Mouse (Mus musculus): ENCODE measurements around the gene Foxd4. TPM values are rescaled to one million over a fixed set of nuclear protein-coding genes. Genes with fewer than 3 reads are reported as not detected.

Foxd4 gene
- total RNA-seq, 1 experiment from 2014 or later = 4.5 TPM

DNA sequence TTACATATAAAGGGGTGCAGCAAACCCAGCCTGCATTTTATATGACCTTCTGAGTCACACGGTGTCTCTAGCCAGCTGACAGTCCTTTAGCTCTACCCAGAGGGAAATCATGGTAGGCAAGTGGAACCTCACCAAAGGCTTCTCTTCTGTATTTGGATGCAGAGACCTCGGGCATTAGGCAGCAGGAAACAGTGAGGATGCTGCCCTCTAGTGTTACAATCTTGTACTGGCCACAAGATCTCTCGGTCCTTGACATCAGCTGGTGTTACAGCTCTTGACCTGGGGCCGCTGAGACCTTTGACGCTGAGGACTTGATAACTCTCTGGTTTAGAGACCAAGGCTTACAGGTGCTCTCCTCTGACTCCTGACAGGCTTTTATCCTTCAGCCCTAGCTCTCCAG is 15.5 kb downstream of the Foxd4 start:
- peak; percentile 70 for ATAC-seq (ENCODE audit: extremely low read depth, insufficient number of reproducible peaks, low FRiP score, poor library complexity, severe bottlenecking)

DNA sequence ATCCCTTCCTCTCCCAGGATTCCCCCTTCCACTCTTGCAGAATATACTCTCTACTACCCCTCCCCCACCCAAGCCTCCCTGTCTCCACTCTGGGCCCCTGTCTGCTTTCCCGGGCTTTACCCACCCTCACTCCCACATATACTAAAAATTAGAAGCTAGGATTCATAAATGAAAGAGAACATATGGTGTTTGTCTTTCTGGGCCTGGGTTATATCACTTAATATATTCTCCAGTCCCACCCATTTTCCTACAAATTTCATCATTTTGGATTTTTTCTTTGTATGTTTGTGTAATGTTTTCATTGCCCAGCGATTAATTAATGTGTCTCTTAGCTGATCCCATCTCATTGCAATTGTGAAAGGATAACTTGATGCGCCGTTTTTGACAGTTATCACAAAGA is 19.8 kb downstream of the Foxd4 start:
- ATAC-seq (ENCODE audit: extremely low read depth, insufficient number of reproducible peaks, low FRiP score, poor library complexity, severe bottlenecking) = no peak

DNA sequence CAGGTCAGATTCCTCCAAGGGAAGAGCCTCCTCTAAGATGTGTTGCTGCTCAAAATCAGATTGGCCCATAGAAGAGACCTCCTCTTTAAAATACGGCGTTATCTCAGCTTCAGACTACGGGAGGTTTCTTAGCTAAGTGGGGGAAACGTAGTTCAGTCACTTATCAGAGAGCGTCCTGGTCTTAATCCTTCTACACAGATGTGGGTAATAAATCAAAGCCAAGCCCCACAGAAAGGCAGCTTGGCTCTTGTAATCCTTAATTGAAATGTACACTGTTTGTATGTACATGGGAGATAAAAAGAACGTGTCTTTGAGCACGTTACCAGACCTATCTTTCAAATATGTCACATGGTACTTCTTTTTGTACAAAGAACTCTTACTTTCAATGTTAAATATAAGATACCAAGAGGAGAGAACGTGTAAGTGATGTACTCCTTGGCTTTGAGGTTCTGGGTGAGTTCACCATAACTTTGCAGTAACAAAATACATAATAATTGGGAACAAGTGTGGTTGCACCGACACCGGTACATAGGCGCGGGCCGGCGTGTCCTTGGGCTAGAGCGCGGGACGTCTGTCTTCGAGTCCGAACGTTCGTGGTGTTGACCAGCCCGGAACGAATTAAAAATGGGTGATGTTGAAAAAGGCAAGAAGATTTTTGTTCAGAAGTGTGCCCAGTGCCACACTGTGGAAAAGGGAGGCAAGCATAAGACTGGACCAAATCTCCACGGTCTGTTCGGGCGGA is 25.7 kb downstream of the Foxd4 start, which contains the start of gene Gm10053:
TSS of gene Gm10053 (plus strand) at position 558 of the 742 bp plus-strand sequence.
- ATAC-seq (ENCODE audit: extremely low read depth, insufficient number of reproducible peaks, low FRiP score, poor library complexity, severe bottlenecking) = peak; percentile 75

DNA sequence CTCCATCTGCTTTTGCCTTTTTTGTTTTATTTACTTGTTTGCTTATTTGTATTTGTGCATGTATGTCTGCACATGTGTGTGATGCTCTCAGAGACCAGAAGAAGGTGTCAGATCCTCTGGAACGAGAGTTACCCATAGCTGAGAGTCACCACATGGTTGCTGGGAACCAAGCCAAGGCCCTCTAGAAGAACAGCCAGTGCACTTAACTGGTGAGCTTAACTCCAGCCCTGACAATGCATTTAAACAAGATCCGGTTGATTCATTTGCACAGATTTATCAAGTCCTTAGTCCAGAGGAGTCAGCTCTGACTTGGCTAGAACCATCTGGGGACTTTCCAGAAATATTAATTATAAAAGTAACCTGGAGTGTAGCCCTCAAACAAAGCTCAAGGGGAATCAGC is 27.1 kb downstream of the Foxd4 start:
- ATAC-seq (ENCODE audit: extremely low read depth, insufficient number of reproducible peaks, low FRiP score, poor library complexity, severe bottlenecking) = no peak

DNA sequence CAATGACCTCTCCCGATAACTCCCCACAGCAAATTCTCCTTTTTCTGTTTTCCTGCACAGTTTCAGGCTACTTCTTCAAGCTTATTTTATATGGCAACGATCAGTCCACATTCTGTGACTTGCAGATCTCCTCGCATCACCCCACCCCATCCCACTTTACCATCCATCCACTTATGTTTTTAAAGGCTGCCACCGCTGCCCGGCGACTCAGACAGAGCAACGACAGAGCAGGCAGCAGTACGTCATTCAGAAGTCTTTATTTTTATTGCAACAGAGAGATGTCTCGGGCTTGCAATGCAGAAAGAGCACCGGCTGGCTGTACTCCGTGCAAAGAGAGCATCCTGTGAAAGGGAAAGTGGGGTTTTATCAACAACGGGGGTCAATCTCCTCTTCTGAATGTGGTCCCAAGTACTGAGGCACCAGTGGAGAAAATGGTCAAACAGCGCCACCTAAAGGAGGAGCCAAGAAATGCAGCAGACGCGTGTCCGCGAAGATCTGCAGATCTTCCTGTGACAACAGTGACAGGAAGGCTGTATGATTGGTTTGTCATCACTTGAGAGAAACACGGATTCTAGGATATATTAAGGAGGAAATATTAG is 29.9 kb downstream of the Foxd4 start:
- ATAC-seq (ENCODE audit: extremely low read depth, insufficient number of reproducible peaks, low FRiP score, poor library complexity, severe bottlenecking) = peak; percentile 63

DNA sequence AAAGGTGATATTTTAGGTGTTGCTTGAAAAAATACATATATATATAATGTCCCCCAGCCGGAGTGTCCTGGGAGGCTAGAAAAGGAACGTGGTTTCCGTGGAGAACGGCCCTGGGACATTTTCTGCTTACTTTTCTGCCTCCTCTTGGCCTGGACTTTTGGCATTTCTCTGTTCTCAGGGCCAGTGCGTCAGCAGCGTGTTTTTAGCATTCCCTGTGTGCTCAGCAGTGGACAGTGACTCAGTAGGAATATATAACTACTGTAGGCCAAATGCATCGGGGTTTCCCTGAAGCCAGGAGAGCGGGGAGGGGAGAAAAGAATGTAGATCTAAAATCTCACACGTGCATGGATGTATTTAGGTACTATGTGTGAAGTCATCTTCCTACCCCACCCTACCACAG is 35.6 kb downstream of the Foxd4 start:
- no peak for ATAC-seq (ENCODE audit: extremely low read depth, insufficient number of reproducible peaks, low FRiP score, poor library complexity, severe bottlenecking)

DNA sequence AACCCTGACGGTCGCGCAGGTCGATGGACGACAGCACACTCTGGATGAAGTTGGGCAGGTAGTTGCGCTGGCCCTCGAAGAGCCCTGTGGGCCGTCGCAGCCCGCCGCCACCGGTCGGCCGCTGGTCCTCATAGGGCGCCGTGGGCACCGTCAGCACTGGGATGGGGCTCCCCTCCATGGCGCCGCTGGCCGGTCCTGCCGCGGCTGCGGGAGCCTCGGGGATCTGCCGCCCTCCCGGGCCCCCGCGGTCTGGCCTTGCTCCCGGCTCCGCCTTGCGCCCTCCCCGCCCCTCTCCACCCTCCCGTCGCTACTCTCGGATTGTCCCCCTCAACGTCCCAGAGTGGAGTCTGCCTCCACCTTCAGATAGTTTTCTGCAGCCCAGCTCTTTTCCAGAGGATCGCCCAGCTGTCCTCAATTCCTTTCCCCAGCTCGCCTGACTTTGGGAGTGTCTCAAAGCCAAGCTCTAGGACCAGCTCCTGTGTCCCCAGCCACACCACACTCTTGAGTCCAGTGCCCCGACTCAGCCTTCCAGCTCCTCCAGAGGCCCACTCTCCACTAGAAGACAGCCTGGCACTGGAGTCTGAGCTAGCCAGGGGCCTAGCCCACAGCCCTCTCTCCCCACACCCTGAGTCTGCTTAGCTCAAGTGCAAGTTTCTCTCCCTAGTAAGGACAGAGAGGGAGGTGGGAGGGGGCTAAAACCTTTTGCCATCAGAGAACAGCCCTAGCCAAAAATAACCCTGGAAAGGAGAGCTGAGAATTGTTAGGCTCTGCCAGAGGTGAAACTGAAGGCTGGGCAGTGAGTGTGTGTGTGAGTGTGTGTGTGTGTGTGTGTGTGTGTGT is 39.2 kb downstream of the Foxd4 start, which contains the start of gene Pgm5:
TSS of gene Pgm5 (minus strand) at position 244 of the 840 bp plus-strand sequence.
- no peak for ATAC-seq (ENCODE audit: extremely low read depth, insufficient number of reproducible peaks, low FRiP score, poor library complexity, severe bottlenecking)

DNA sequence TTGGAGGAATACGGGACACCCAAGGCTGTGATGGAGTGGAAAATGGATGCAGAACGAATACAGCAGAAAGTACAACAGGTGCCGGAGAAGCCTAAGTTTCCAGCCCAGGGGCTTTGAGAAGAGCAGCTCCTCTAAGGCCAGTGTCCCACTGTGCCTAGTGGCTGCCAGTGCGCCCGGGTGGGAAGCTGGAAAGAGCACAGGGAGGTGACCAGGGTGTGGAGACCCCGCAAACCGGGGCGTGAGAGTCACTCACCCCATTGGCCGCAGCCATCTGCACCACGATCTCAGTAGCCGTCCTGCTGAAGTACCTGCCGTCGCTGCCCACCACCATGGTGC is 39.8 kb downstream of the Foxd4 start:
- ATAC-seq (ENCODE audit: extremely low read depth, insufficient number of reproducible peaks, low FRiP score, poor library complexity, severe bottlenecking) = no peak

DNA sequence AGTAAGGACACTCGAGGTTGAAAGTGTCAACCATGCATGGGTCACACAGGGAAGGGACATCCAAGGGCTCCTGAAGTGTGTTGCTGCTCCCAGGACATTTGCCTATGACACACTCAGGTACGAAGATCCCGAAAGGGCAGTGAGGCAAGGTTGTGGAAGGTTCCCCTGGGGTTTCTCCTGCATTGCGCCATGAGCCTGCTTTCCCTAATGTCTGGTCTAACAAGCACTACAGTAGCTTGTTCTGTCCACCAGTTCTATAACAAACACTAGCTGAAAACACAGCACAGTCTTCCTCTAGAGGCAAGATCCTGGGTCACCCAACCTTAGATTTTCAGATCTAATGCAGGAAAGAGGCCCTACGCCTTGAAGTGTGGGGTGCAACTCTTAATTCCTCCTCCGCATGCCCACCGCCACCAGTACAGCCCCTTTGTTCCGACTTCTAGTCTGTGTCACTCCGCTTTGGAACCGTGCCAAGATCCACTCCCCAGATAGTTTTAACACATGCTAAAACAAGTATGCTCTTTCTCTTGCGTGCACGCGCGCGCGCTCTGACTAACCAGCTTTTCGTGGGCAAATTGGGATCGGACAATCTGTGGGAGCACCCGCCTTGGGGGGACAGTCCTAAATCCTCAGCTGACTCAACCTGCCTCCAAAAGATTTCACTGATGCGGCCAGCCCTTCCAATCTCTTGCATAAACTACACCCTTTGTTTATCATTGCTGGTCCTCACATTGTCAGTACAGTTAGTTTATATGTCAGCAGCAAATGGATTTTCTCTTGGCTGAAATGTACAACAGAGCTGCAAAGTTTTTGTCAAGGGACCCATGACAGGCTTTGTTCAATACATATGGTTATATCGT is 49.3 kb downstream of the Foxd4 start:
- ATAC-seq (ENCODE audit: extremely low read depth, insufficient number of reproducible peaks, low FRiP score, poor library complexity, severe bottlenecking) = no peak

Other genes starting within 250 kb of the Foxd4 start
- not detected in 2 replicates for gene Tmem252, start 227.2 kb downstream of the Foxd4 start, total RNA-seq (2017)
- not detected in 2 replicates for gene Pgm5, start 39.3 kb downstream of the Foxd4 start, total RNA-seq (2017)
- gene Gm10053, start 25.5 kb downstream of the Foxd4 start, total RNA-seq (2017) = 6.4 and 11.2 TPM in 2 replicates
- gene Cbwd1, start 60.4 kb upstream of the Foxd4 start, total RNA-seq (2017) = 13.7 and 21.6 TPM in 2 replicates
- 140 and 149 TPM in 2 replicates for gene Dock8, start 98.3 kb upstream of the Foxd4 start, total RNA-seq (2017)